Mouse (Mus musculus) MEL (cell line): ENCODE results near the gene Garnl3. TPM values are rescaled to one million over a fixed set of nuclear protein-coding genes. Genes with fewer than 3 reads are reported as not detected.
A peak's percentile ranks its signal among the peaks of the same experiment; 100 is the strongest.

Experiments
- DNase-seq: peaks from one replicate; pipeline ENCODE4 v3.0.0; 2011; ENCODE audit warnings: low read depth, low spot score
- H3K27ac ChIP-seq: 2 replicates; pipeline ENCODE4 v1.5.1; 2012; ENCODE audit warnings: low read depth, mild to moderate bottlenecking, control low read depth, low read length, moderate library complexity; ENCODE audit not compliant: control insufficient read depth
- H3K27me3 ChIP-seq, 2 experiments: fragments of 150-350 bp in 1 of 2; sonication (generic) in 1 of 2; 2 replicates each; pipeline ENCODE4 v1.6.1; 2012; ENCODE audit warnings: low read length in 2 of 2, mild to moderate bottlenecking in 2 of 2, improper control_type of control experiment in 1 of 2, moderate library complexity in 1 of 2; ENCODE audit not compliant: insufficient read depth in 2 of 2, control insufficient read depth in 1 of 2
- H3K36me3 ChIP-seq, 2 experiments: 2 replicates each; pipeline ENCODE4 v1.6.1; 2012 to 2014; ENCODE audit warnings: low read length in 2 of 2, improper control_type of control experiment in 1 of 2, inconsistent platforms in 1 of 2, mild to moderate bottlenecking in 1 of 2; ENCODE audit not compliant: insufficient read depth in 2 of 2, control insufficient read depth in 1 of 2
- H3K4me1 ChIP-seq, 2 experiments: fragments of 150-350 bp in 1 of 2; sonication (generic) in 1 of 2; 2 replicates each; pipeline ENCODE4 v1.6.1; 2012; ENCODE audit warnings: low read length in 2 of 2, improper control_type of control experiment in 1 of 2, mild to moderate bottlenecking in 1 of 2; ENCODE audit not compliant: insufficient read depth in 2 of 2, control insufficient read depth in 1 of 2
- H3K4me3 ChIP-seq, 2 experiments: fragments of 150-350 bp in 1 of 2; sonication (generic) in 1 of 2; 2 replicates each; pipeline ENCODE4 v1.5.1; 2012; ENCODE audit warnings: low read depth in 2 of 2, low read length in 2 of 2, mild to moderate bottlenecking in 2 of 2, moderate library complexity in 2 of 2, control low read depth in 1 of 2, improper control_type of control experiment in 1 of 2; ENCODE audit not compliant: control insufficient read depth in 1 of 2, insufficient read depth in 1 of 2
- H3K79me2 ChIP-seq: 2 replicates; pipeline ENCODE4 v1.6.1; 2012; ENCODE audit warnings: mild to moderate bottlenecking, low read length, moderate library complexity; ENCODE audit not compliant: control insufficient read depth, poor library complexity, insufficient read depth
- H3K9ac ChIP-seq: 2 replicates; pipeline ENCODE4 v1.6.1; 2012; ENCODE audit warnings: low read depth, mild to moderate bottlenecking, control low read depth, low read length, moderate library complexity; ENCODE audit not compliant: control insufficient read depth, poor library complexity, severe bottlenecking
- H3K9me3 ChIP-seq: fragments of 150-350 bp; sonication (generic); replicated peaks from 2 replicates; pipeline ENCODE4 v1.6.1; 2012; ENCODE audit warnings: mild to moderate bottlenecking, low read length, improper control_type of control experiment, moderate library complexity; ENCODE audit not compliant: insufficient read depth
- BHLHE40 ChIP-seq: IDR thresholded peaks from 2 replicates; pipeline ENCODE4 v1.6.1; 2012; ENCODE audit warnings: low read depth, mild to moderate bottlenecking, inconsistent platforms, low read length, improper control_type of control experiment, borderline replicate concordance
- CHD1 ChIP-seq: IDR thresholded peaks from 2 replicates; pipeline ENCODE4 v1.6.1; 2012; ENCODE audit warnings: low read depth, mild to moderate bottlenecking, inconsistent platforms, low read length, improper control_type of control experiment
- CTCF ChIP-seq, 3 experiments: IDR thresholded peaks in 2 of 3; conservative IDR thresholded peaks in 1 of 3; 2 replicates each; pipeline ENCODE4 v1.5.1; 2011 to 2012; ENCODE audit warnings: low read length in 3 of 3, low read depth in 2 of 3, mild to moderate bottlenecking in 2 of 3, improper control_type of control experiment in 1 of 3, inconsistent platforms in 1 of 3, mixed read lengths in 1 of 3, moderate library complexity in 1 of 3; ENCODE audit not compliant: control insufficient read depth in 1 of 3, insufficient read depth in 1 of 3, poor library complexity in 1 of 3, severe bottlenecking in 1 of 3
- ETS1 ChIP-seq: IDR thresholded peaks from 2 replicates; pipeline ENCODE4 v1.6.1; 2012; ENCODE audit warnings: low read depth, mild to moderate bottlenecking, inconsistent platforms, low read length, improper control_type of control experiment, moderate library complexity
- GATA1 ChIP-seq: IDR thresholded peaks from 2 replicates; pipeline ENCODE4 v1.6.1; 2011; ENCODE audit warnings: low read depth, low read length, improper control_type of control experiment
- MAFK ChIP-seq: IDR thresholded peaks from 2 replicates; pipeline ENCODE4 v1.6.1; 2011; ENCODE audit warnings: low read depth, mild to moderate bottlenecking, low read length, improper control_type of control experiment, borderline replicate concordance
- MAZ ChIP-seq: IDR thresholded peaks from 2 replicates; pipeline ENCODE4 v1.6.1; 2012; ENCODE audit warnings: low read depth, mild to moderate bottlenecking, inconsistent platforms, low read length, improper control_type of control experiment
- MYC ChIP-seq: IDR thresholded peaks from 2 replicates; pipeline ENCODE4 v1.6.1; 2011; ENCODE audit warnings: low read depth, mild to moderate bottlenecking, low read length, improper control_type of control experiment, moderate library complexity
- NELFE ChIP-seq: IDR thresholded peaks from 2 replicates; pipeline ENCODE4 v1.6.1; 2011; ENCODE audit warnings: low read depth, low read length, improper control_type of control experiment
- SIN3A ChIP-seq: IDR thresholded peaks from 2 replicates; pipeline ENCODE4 v1.6.1; 2012; ENCODE audit warnings: low read length, improper control_type of control experiment, inconsistent platforms
- SMC3 ChIP-seq: IDR thresholded peaks from 2 replicates; pipeline ENCODE4 v1.6.1; 2011; ENCODE audit warnings: low read depth, low read length, improper control_type of control experiment
- USF1 ChIP-seq: IDR thresholded peaks from 2 replicates; pipeline ENCODE4 v1.6.1; 2014; ENCODE audit warnings: low read depth, mild to moderate bottlenecking, inconsistent platforms, low read length, improper control_type of control experiment, moderate library complexity
- ZKSCAN1 ChIP-seq: IDR thresholded peaks from 2 replicates; pipeline ENCODE4 v1.6.1; 2012; ENCODE audit warnings: low read depth, mild to moderate bottlenecking, inconsistent platforms, low read length, improper control_type of control experiment, moderate library complexity
- ZNF384 ChIP-seq: IDR thresholded peaks from 2 replicates; pipeline ENCODE4 v1.6.1; 2012; ENCODE audit warnings: low read depth, mild to moderate bottlenecking, inconsistent platforms, low read length, improper control_type of control experiment
- polyA plus RNA-seq, 2 experiments: library from polyadenylated mRNA; stranded (reverse) in 1 of 2; unstranded in 1 of 2; fragments of >175 nt in 1 of 2; fragments of >200 nt in 1 of 2; gene quantifications; 2 replicates each; pipeline versions ENCODE4 v1.2.1 to v1.2.4; 2012; ENCODE audit warnings: low replicate concordance in 2 of 2, low read depth in 1 of 2; ENCODE audit not compliant: insufficient read length in 2 of 2, insufficient read depth in 1 of 2, missing spikeins in 1 of 2
- total RNA-seq: library from RNA; depleted of rRNA; stranded (reverse); fragments of 300-350 nt; gene quantifications from 2 replicates; pipeline ENCODE4 v1.2.3, GENCODE M21; 2012

Gene Garnl3
- total and polyA plus RNA-seq, 3 experiments: 1.5 to 2.3 TPM; not detected in 1

DNA sequence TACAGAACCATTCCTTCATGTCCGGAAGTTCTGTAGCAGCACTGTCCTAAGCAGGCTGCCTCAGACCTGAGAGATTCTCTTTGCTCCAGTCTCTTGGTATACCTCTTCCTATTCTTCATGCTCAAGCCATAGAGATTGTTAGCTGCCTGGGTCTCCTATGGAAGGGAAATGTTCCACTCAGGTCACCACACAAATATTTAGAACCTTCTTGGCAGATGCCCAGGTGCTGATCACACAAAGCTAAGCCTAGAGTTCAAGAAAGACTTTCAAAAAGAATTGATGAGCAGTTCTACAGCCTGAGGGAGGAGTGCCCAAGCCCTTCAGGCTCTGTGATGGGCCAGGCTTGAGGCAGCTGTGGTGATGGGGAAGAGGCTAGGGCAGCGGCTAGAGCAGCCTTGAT lies 2.4 kb downstream of the Garnl3 start:
- Histone ChIP-seq H3K4me3 (no peak overlapping the region), H3K9me3 (no peaks in the 10 kb centered on the region), H3K36me3 (peaks cover 0 to 5% of the 10 kb centered on the region in 2 experiments; a peak in 1 of 4 replicates), H3K27me3 (no peaks in the 10 kb centered on the region), H3K4me1 (peaks cover 4 to 14% of the 10 kb centered on the region in 2 experiments), H3K27ac (no peak overlapping the region), H3K79me2 (no peaks in the 10 kb centered on the region), H3K9ac (no peak overlapping the region)
- TF ChIP-seq USF1: no peak
- no peak for TF ChIP-seq ZNF384
- TF ChIP-seq SIN3A: no peak
- TF ChIP-seq ZKSCAN1: no peak
- no peak for TF ChIP-seq MAFK
- TF ChIP-seq NELFE: no peak
- TF ChIP-seq CHD1: no peak
- no peak for DNase-seq

DNA sequence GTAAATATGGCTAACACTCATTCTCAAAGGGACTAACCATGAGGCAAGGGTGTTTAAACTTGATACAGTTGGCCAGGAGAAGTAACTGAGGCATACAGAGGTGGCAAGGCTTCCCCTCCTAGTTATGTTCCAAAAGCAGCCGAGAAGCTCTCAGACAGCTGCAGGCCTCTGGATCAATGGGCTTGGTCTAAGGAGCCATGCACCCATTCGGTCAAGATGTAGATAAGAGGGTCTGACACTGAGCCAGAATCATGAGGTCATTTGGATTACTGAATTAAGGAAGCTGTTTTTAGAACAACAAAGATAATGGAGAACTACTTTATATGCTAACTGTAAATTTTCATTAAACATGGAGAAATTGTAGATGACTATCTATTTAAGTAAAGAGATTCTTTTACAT lies 4.2 kb downstream of the Garnl3 start:
- DNase-seq: peak; percentile 54
- TF ChIP-seq MAZ: no peak
- TF ChIP-seq GATA1: peak; percentile 42
- TF ChIP-seq ETS1: peak; percentile 54
- Histone ChIP-seq H3K9me3 (no peaks in the 10 kb centered on the region), H3K4me3 (no peak overlapping the region), H3K36me3 (peaks cover 0 to 5% of the 10 kb centered on the region in 2 experiments; a peak in 1 of 4 replicates), H3K4me1 (peaks cover 4 to 10% of the 10 kb centered on the region in 2 experiments), H3K27ac (no peak overlapping the region), H3K27me3 (no peaks in the 10 kb centered on the region), H3K79me2 (no peaks in the 10 kb centered on the region), H3K9ac (no peak overlapping the region)

DNA sequence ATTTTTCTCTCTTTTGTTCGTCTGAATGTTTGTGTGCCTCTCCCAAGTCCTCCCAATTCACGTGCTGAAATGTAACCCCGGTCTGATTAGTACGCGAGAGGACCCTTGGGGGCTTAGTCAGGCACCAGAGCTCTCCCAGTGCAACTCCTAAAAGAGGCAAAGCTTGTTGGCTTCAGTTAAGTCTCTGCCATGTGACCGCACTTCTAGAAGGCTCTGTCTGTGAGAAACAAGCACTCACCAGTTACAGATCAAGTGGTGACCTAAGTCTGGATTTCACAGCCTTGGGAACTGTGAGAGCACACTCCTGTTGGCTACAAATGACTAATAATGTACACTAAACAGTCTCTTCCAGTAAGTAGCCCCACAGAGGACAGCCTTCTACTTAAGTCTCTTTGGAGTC lies 8.6 kb downstream of the Garnl3 start:
- no peaks in the 10 kb centered on the region for H3K79me2 ChIP-seq
- H3K4me1 ChIP-seq: peaks cover 0 to 2% of the 10 kb centered on the region in 2 experiments; a peak in 1 of 4 replicates
- TF ChIP-seq BHLHE40 (no peak), NELFE (no peak), MYC (no peak), ZKSCAN1 (no peak), MAZ (no peak), SMC3 (no peak), CTCF (IDR thresholded peaks at IDR 0.05 in 2 of 3, conservative IDR thresholded peaks at IDR 0.05 in 1 of 3; ENCODE audit: control insufficient read depth in 1 of 3, insufficient read depth in 1 of 3, low read depth in 2 of 3, low read length in 3 of 3, poor library complexity in 1 of 3, severe bottlenecking in 1 of 3) (no peak), MAFK (no peak)
- no peaks in the 10 kb centered on the region for H3K9me3 ChIP-seq
- H3K4me3 ChIP-seq: no peak overlapping the region
- no peak for DNase-seq
- no peaks in the 10 kb centered on the region for H3K27me3 ChIP-seq
- H3K27ac ChIP-seq: no peak overlapping the region
- H3K9ac ChIP-seq: no peak overlapping the region
- H3K36me3 ChIP-seq: no peaks in the 10 kb centered on the region
